Mouse (Mus musculus) myocyte (in vitro differentiated cells): ENCODE results near the gene Ap5b1. TPM values are rescaled to one million over a fixed set of nuclear protein-coding genes. Genes with fewer than 3 reads are reported as not detected.

ENCODE experiments used
- H3K27me3 ChIP-seq: one replicate; pipeline ENCODE4 v1.6.1; 2011; ENCODE audit not compliant: control insufficient read depth, insufficient read depth, insufficient read length
- H3K36me3 ChIP-seq: one replicate; pipeline ENCODE4 v1.6.1; 2011; ENCODE audit not compliant: control insufficient read depth, insufficient read depth
- H3K4me2 ChIP-seq: one replicate; pipeline ENCODE4 v1.6.1; 2011; ENCODE audit warnings: low read depth, control low read depth
- H3K4me3 ChIP-seq: one replicate; pipeline ENCODE4 v1.5.1; 2011; ENCODE audit warnings: mild to moderate bottlenecking, control low read depth, moderate library complexity
- H3K79me2 ChIP-seq: one replicate; pipeline ENCODE4 v1.6.1; 2011; ENCODE audit not compliant: control insufficient read depth, insufficient read depth
- H3ac ChIP-seq: one replicate; pipeline ENCODE4 v1.6.1; 2011; ENCODE audit not compliant: control insufficient read depth, insufficient read length
- CEBPB ChIP-seq: IDR thresholded peaks from 2 replicates; pipeline ENCODE4 v1.6.1; 2011; ENCODE audit warnings: mild to moderate bottlenecking, moderate library complexity; ENCODE audit not compliant: poor library complexity, insufficient read depth, severe bottlenecking
- E2F4 ChIP-seq: IDR thresholded peaks from one replicate; pipeline ENCODE4 v1.6.1; 2011; ENCODE audit warnings: mild to moderate bottlenecking, control low read depth, moderate library complexity; ENCODE audit not compliant: insufficient read depth
- MAX ChIP-seq: IDR thresholded peaks from one replicate; pipeline ENCODE4 v1.6.1; 2011; ENCODE audit warnings: low read depth, mild to moderate bottlenecking, control low read depth
- MYOD1 ChIP-seq, 3 experiments: IDR thresholded peaks; one replicate each; pipeline ENCODE4 v1.6.1; 2011; ENCODE audit warnings: control low read depth in 2 of 3, low read depth in 2 of 3, mild to moderate bottlenecking in 2 of 3, moderate library complexity in 1 of 3; ENCODE audit not compliant: insufficient read length in 2 of 3, control insufficient read depth in 1 of 3
- MYOG ChIP-seq, 3 experiments: IDR thresholded peaks; one replicate each; pipeline ENCODE4 v1.6.1; 2011; ENCODE audit warnings: control low read depth in 2 of 3, low read depth in 2 of 3, mild to moderate bottlenecking in 2 of 3; ENCODE audit not compliant: insufficient read length in 2 of 3, control insufficient read depth in 1 of 3, insufficient read depth in 1 of 3
- POLR2A ChIP-seq: IDR thresholded peaks from one replicate; pipeline ENCODE4 v1.6.1; 2011; ENCODE audit warnings: low read depth, mild to moderate bottlenecking, control low read depth, moderate library complexity; ENCODE audit not compliant: insufficient read length
- POLR2AphosphoS2 ChIP-seq: IDR thresholded peaks from one replicate; pipeline ENCODE4 v1.6.1; 2011; ENCODE audit warnings: low read depth, control low read depth; ENCODE audit not compliant: insufficient read length
- REST ChIP-seq: IDR thresholded peaks from one replicate; pipeline ENCODE4 v1.6.1; 2011; ENCODE audit warnings: mild to moderate bottlenecking, control low read depth, moderate library complexity; ENCODE audit not compliant: insufficient read depth, insufficient read length
- SRF ChIP-seq: IDR thresholded peaks from one replicate; pipeline ENCODE4 v1.6.1; 2011; ENCODE audit warnings: low read depth; ENCODE audit not compliant: control insufficient read depth, insufficient read length
- TCF12 ChIP-seq: IDR thresholded peaks from one replicate; pipeline ENCODE4 v1.6.1; 2011; ENCODE audit warnings: mild to moderate bottlenecking, control low read depth; ENCODE audit not compliant: poor library complexity, insufficient read depth, severe bottlenecking
- TCF3 ChIP-seq: IDR thresholded peaks from one replicate; pipeline ENCODE4 v1.6.1; 2011; ENCODE audit warnings: low read depth, control low read depth; ENCODE audit not compliant: insufficient read length
- USF1 ChIP-seq: IDR thresholded peaks from one replicate; pipeline ENCODE4 v1.6.1; 2011; ENCODE audit warnings: low read depth, mild to moderate bottlenecking, control low read depth, moderate library complexity
- polyA plus RNA-seq: library from polyadenylated mRNA; unstranded; fragments of >200 nt; fragmentation: generic; extraction: Trizol; gene quantifications from one replicate; pipeline ENCODE4 v1.2.1, GENCODE M21; 2012; ENCODE audit warnings: missing spikeins

The Ap5b1 gene
- polyA plus RNA-seq, 1 experiment = 3.2 TPM

DNA sequence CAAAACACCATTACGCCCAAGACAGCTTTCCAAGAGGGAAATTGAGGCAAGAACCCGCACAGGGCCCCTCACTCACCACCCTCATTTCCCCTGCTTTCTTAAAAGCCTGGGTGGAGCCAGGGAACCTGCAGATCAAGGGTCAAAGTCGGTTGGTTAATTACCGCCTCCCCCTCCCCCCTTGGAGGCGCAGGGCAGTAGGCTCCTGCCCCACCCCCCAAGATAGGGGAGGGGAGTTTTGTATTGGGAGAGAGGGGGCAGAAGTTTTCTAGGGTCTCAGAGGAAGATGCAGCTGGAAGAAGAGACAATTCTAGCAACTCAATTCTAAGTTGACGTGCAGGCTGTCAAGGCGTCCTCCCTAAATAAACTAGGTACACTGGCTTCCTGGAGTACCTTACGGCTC lies 8.6 kb upstream of the Ap5b1 start:
- no peaks in the 10 kb centered on the region for H3K36me3 ChIP-seq
- no peak overlapping the region for H3K4me3 ChIP-seq
- peaks cover 54% of the 10 kb centered on the region for H3K27me3 ChIP-seq
- TF ChIP-seq MYOD1 (IDR thresholded peaks at IDR 0.05; ENCODE audit: control insufficient read depth in 1 of 3, insufficient read length in 2 of 3, low read depth in 2 of 3) (no peak), CEBPB (no peak), USF1 (no peak), REST (no peak), MAX (no peak), TCF3 (no peak), SRF (no peak), MYOG (IDR thresholded peaks at IDR 0.05; ENCODE audit: control insufficient read depth in 1 of 3, insufficient read depth in 1 of 3, insufficient read length in 2 of 3, low read depth in 2 of 3) (no peak), POLR2AphosphoS2 (no peak), E2F4 (no peak), TCF12 (no peak), POLR2A (no peak)
- no peak overlapping the region for H3K4me2 ChIP-seq
- no peak overlapping the region for H3ac ChIP-seq
- no peaks in the 10 kb centered on the region for H3K79me2 ChIP-seq

DNA sequence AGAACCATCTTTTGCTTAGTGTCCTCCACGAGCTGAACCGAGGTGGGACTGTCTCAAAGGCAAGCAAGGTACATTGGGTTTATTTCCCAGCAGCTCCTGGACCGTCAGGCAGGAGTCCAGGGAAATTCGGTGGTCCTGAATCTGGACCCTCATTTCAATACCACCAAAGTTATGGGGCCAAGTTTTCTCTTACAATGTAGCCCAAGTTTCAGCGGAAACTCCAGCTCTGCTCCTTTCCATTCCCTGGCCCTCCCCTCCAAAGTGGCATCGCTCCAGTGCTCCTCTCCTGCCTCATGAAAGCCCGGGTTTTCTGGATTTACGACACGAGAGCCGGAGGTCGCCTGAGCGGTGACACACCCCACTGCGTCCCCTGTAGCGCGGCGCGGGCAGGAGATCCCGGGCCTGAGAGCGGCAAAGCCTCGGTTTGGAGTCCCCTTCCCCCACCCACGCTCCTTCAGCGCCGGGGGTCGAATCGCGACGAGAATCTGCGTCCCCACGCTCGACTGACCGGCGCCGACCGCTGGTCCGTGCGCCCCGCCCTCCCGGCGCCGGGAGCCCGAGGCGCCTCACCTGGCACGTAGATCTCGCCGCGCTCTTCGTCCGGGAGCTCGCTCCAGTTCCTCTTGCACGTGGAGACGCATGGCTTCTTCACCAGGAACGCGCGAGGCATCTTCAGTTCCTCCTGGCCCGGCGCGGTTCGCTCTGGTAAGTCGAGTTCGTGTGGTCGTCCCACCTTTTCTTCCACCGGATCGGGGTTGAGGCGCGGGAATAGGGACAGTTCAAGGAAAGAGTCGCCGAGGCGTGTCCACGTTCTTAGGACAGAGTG lies 8.0 kb upstream of the Ap5b1 start:
- Histone ChIP-seq H3K27me3 (peaks cover 54% of the 10 kb centered on the region), H3K4me3 (no peak overlapping the region)
- TF ChIP-seq POLR2A = no peak
- no peak for TF ChIP-seq E2F4
- TF ChIP-seq MYOG (IDR thresholded peaks at IDR 0.05; ENCODE audit: control insufficient read depth in 1 of 3, insufficient read depth in 1 of 3, insufficient read length in 2 of 3, low read depth in 2 of 3) = no peak
- no peak for TF ChIP-seq CEBPB
- no peak for TF ChIP-seq POLR2AphosphoS2
- no peak for TF ChIP-seq MYOD1 (IDR thresholded peaks at IDR 0.05; ENCODE audit: control insufficient read depth in 1 of 3, insufficient read length in 2 of 3, low read depth in 2 of 3)
- TF ChIP-seq TCF3 = no peak
- TF ChIP-seq TCF12 = no peak
- TF ChIP-seq REST = no peak
- no peak for TF ChIP-seq USF1
- TF ChIP-seq MAX = no peak
- TF ChIP-seq SRF = no peak

DNA sequence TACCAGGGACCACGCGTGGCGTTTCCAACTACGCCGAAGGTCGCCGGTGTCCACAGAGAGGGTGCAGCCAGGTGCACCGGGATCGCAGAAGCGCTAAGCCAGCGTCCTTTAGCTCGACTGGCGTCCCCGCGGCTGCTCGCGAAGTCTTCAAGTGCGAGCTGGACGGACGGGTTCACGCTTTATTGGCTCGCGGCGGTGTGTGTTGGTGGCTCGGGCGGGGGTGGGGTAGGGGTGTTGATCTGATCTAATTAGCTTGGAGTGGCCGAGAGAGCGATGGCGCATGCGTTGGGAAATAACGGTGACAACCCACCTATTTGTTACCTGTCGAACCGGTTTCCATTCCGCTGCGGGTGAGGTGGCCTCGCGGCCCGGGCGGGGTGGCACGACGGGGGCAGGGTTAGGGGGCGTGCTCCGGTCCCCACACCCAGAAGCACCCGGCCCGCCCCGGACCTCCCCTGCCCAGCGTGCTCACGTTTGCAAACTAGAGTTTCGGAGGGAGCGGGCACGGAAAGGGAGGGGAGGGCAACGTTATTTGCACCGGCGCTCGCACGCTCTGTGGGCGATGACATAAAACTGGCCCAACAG lies 7.3 kb upstream of the Ap5b1 start, which contains the start of gene Ovol1:
Gene Ovol1 (minus strand): TSS at position 190 of the 585 bp plus-strand sequence.
- TF ChIP-seq POLR2A = no peak
- TF ChIP-seq CEBPB = no peak
- no peak for TF ChIP-seq MYOD1 (IDR thresholded peaks at IDR 0.05; ENCODE audit: control insufficient read depth in 1 of 3, insufficient read length in 2 of 3, low read depth in 2 of 3)
- no peak for TF ChIP-seq MYOG (IDR thresholded peaks at IDR 0.05; ENCODE audit: control insufficient read depth in 1 of 3, insufficient read depth in 1 of 3, insufficient read length in 2 of 3, low read depth in 2 of 3)
- TF ChIP-seq TCF3 = no peak
- no peak for TF ChIP-seq MAX
- no peak for TF ChIP-seq USF1
- no peak for TF ChIP-seq TCF12
- TF ChIP-seq POLR2AphosphoS2 = no peak
- no peak for TF ChIP-seq REST
- no peak for TF ChIP-seq SRF
- TF ChIP-seq E2F4 = no peak
- no peaks in the 10 kb centered on the region for H3K36me3 ChIP-seq
- no peaks in the 10 kb centered on the region for H3K79me2 ChIP-seq
- peaks cover 54% of the 10 kb centered on the region for H3K27me3 ChIP-seq
- H3K4me2 ChIP-seq = no peak within 1 kb of the TSS
- no peak within 1 kb of the TSS for H3K4me3 ChIP-seq
- no peak within 1 kb of the TSS for H3ac ChIP-seq

More for the DNA sequence above, 8.0 kb upstream of the Ap5b1 start:
- no peak overlapping the region for H3ac ChIP-seq
- H3K79me2 ChIP-seq = no peaks in the 10 kb centered on the region
- no peaks in the 10 kb centered on the region for H3K36me3 ChIP-seq
- H3K4me2 ChIP-seq = no peak overlapping the region

DNA sequence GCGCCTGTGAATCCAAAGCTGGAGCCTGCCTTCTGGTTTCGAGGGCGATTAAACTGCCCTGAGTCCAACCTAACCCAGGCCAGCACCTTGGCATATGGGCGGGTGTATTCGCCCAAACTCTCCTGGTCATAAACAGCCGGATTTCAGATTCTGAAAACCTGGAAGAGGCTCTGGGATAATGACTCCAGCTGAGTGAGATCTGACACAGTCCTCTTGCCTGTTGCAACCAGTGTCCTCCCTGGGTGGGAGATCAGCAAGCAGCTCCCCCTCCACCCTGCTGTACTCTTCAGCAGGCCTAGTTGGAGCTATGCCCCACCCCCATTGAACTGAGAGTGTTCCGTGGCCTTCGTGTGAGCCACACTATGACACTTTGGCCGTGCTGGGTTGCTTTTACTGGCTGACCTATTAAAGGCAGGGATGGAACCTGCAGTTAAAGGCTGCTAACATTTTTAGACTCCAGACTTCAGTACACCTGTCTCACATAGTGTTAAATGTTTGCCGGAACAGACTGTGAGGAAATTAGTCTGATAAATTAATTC lies 6.5 kb upstream of the Ap5b1 start:
- Histone ChIP-seq H3K36me3 (no peaks in the 10 kb centered on the region), H3K4me3 (no peak overlapping the region), H3K4me2 (no peak overlapping the region), H3K27me3 (peaks cover 52% of the 10 kb centered on the region), H3K79me2 (no peaks in the 10 kb centered on the region), H3ac (no peak overlapping the region)
- TF ChIP-seq USF1 = no peak
- no peak for TF ChIP-seq MYOG (IDR thresholded peaks at IDR 0.05; ENCODE audit: control insufficient read depth in 1 of 3, insufficient read depth in 1 of 3, insufficient read length in 2 of 3, low read depth in 2 of 3)
- TF ChIP-seq POLR2A = no peak
- TF ChIP-seq E2F4 = no peak
- TF ChIP-seq MYOD1 (IDR thresholded peaks at IDR 0.05; ENCODE audit: control insufficient read depth in 1 of 3, insufficient read length in 2 of 3, low read depth in 2 of 3) = no peak
- TF ChIP-seq CEBPB = no peak
- TF ChIP-seq REST = no peak
- no peak for TF ChIP-seq MAX
- TF ChIP-seq SRF = no peak
- no peak for TF ChIP-seq POLR2AphosphoS2
- no peak for TF ChIP-seq TCF3
- TF ChIP-seq TCF12 = no peak
